Mouse (Mus musculus) thymus, adult 2 months (tissue): ENCODE measurements around the gene Abcf1.

ENCODE experiments used
- CTCF ChIP-seq: fragments of 200-500 bp; IDR thresholded peaks from 2 replicates; pipeline ENCODE4 v1.5.1; 2012; ENCODE audit warnings: mild to moderate bottlenecking, control low read depth, low read length, moderate library complexity, borderline replicate concordance; ENCODE audit not compliant: control insufficient read depth, poor library complexity, insufficient read depth; ENCODE audit errors: extremely low read depth
- POLR2A ChIP-seq: fragments of 200-500 bp; IDR thresholded peaks from 2 replicates; pipeline ENCODE4 v1.6.1; 2012; ENCODE audit warnings: mild to moderate bottlenecking, low read length, control low read depth, moderate library complexity; ENCODE audit not compliant: control insufficient read depth, poor library complexity, insufficient read depth; ENCODE audit errors: extremely low read depth

GRCm38 (mm10) chr17:35994879-35995240 lies 25.3 kb upstream of the Abcf1 start:
- TF ChIP-seq POLR2A (no peak), CTCF (no peak)
